Mouse (Mus musculus) liver, embryonic 13.5 days (tissue): ENCODE measurements around the gene Fbxo44. TPM values are rescaled to one million over a fixed set of nuclear protein-coding genes. Genes with fewer than 3 reads are reported as not detected.
"Not testable (repeated sequence)": the region's sequence is repeated elsewhere in the genome, so short reads cannot be mapped to it uniquely, and the experiment has no call there.

Source experiments
- ATAC-seq: fragments of 200-750 bp; cut with Nextera tagmentation; 2 replicates; pipeline ENCODE4 v1.8.0; 2017; ENCODE audit warnings: low read depth, mild to moderate bottlenecking, moderate number of reproducible peaks, moderate library complexity
- DNase-seq: peaks from one replicate; pipeline ENCODE4 v3.0.0; 2022
- H3K27ac ChIP-seq: fragments of 300-500 bp; sonication (generic); 2 replicates; pipeline ENCODE4 v1.5.1; 2015; ENCODE audit warnings: moderate library complexity, mild to moderate bottlenecking, inconsistent platforms
- H3K27me3 ChIP-seq: fragments of 300-500 bp; sonication (generic); 2 replicates; pipeline ENCODE4 v1.6.1; 2015; ENCODE audit warnings: mild to moderate bottlenecking, inconsistent platforms
- H3K36me3 ChIP-seq: fragments of 300-500 bp; sonication (generic); 2 replicates; pipeline ENCODE4 v1.6.1; 2015; ENCODE audit warnings: mild to moderate bottlenecking, inconsistent platforms
- H3K4me1 ChIP-seq: fragments of 300-500 bp; sonication (generic); replicated peaks from 2 replicates; pipeline ENCODE4 v1.6.1; 2015; ENCODE audit warnings: inconsistent platforms
- H3K4me2 ChIP-seq: fragments of 300-500 bp; sonication (generic); 2 replicates; pipeline ENCODE4 v1.6.1; 2015; ENCODE audit warnings: inconsistent platforms, mild to moderate bottlenecking, moderate library complexity
- H3K4me3 ChIP-seq: fragments of 300-500 bp; sonication (generic); replicated peaks from 2 replicates; pipeline ENCODE4 v1.5.1; 2015; ENCODE audit warnings: mild to moderate bottlenecking, inconsistent platforms
- H3K9ac ChIP-seq: fragments of 300-500 bp; sonication (generic); 2 replicates; pipeline ENCODE4 v1.6.1; 2015; ENCODE audit warnings: mild to moderate bottlenecking, inconsistent platforms
- H3K9me3 ChIP-seq: fragments of 300-500 bp; sonication (generic); replicated peaks from 2 replicates; pipeline ENCODE4 v1.6.1; 2016; ENCODE audit warnings: inconsistent platforms
- WGBS: fragments of 180-500 bp; shearing (Covaris S2); methylation state at CpG from one replicate; pipeline ENCODE4 v1.1.7; 2015; ENCODE audit not compliant: insufficient replicate concordance; 5-methylcytosine and 5-hydroxymethylcytosine counted together
- polyA plus RNA-seq: library from polyadenylated mRNA; unstranded; fragments of >200 nt; fragmentation: Nextera tagmentation; extraction: Ambion mirVana; gene quantifications from 2 replicates; pipeline ENCODE4 v1.2.1, GENCODE M21; 2015

Gene Fbxo44
- polyA plus RNA-seq, 1 experiment from 2014 or later = 1.0 TPM

DNA sequence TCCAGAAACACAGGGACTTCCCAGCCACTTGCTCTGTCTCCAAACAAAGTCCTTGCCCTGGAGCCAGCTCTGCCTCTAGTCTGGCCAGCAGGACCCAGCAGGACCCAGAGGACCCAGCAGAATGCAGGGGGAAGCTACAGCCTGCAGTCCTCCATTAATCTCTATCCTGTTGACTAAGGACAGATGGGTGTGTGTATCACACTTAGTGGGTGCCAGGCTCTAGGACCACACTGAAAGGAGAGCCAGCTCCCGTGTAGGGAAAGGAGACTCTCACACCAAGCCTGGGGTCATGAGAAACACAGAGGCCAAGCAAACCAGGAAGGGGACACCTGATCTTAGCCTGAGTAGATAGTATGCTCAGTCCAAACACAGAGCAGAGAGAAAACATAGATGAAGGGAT lies 32.0 kb downstream of the Fbxo44 start:
- Histone ChIP-seq H3K4me2 (no peak overlapping the region), H3K9ac (no peak overlapping the region), H3K27me3 (peaks cover 65% of the 10 kb centered on the region), H3K4me3 (no peak overlapping the region), H3K9me3 (no peaks in the 10 kb centered on the region), H3K4me1 (peaks cover 8% of the 10 kb centered on the region), H3K27ac (no peak overlapping the region), H3K36me3 (no peaks in the 10 kb centered on the region)
- ATAC-seq (no peak), DNase-seq (no peak)
- 35% methylated on average over 1 of the region's 1 CpGs for WGBS

DNA sequence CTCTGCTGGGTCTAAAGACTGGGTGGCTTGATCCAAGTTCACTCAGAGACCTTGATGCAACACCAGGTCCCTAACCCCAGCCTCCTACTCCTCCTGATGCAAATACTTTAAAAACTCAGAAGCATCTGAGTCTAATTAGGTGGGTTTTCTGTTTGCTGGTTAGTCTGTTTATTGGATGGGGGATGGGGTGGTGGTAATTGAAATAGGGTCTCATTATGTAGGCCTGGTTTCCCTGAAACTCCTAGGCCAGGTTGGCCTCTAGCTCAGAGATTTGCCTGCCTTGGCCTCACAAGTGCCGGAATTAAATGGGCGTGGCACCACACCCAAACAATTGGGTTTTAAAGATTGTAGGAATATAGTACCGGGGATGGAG lies 37.6 kb downstream of the Fbxo44 start:
- DNase-seq (no peak), ATAC-seq (no peak)
- no peaks in the 10 kb centered on the region for H3K4me1 ChIP-seq
- H3K9ac ChIP-seq = no peak overlapping the region
- no peak overlapping the region for H3K4me2 ChIP-seq
- H3K27me3 ChIP-seq = peaks cover 15% of the 10 kb centered on the region
- WGBS = 47% methylated on average over 3 of the region's 3 CpGs
- no peaks in the 10 kb centered on the region for H3K9me3 ChIP-seq
- no peak overlapping the region for H3K27ac ChIP-seq
- no peak overlapping the region for H3K4me3 ChIP-seq
- H3K36me3 ChIP-seq = no peaks in the 10 kb centered on the region

DNA sequence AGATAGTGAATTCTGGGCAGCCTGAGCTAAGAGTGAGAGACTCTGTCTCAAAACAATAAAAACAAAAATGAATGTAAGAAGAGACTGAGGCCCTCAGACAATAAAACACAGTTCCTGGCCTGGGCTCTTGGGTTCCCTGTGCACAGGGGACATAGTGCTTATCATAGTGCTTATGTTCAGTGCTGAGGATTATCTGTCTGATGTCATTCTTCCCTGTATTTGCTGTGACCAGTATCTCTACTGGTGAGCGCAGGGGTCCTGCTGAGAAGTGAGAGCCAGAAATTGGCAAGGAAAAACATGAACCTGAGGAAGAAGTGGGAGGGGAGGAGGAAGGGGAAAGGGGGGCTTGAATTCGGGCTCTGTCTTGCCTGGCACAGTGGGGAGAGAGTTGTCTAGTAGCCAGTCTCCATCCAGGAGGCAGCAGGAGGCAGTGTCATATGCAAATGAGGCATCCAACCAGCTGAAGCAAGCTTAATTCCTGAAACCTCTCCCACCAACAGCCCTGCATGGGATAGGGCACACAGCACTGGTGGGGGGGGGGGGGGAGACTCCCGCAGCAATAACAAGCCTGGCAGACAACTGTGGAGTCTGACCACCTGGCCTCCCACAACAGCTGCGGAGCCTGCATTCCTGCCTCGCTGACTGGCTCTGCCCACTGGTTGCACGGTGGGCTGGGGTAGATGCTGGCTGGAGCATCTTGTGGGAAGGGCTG lies 38.1 kb downstream of the Fbxo44 start:
- Histone ChIP-seq H3K4me2 (no peak overlapping the region), H3K9ac (no peak overlapping the region), H3K36me3 (no peaks in the 10 kb centered on the region), H3K4me3 (no peak overlapping the region), H3K9me3 (no peaks in the 10 kb centered on the region; the same call in 1 of the 2 replicates), H3K4me1 (no peaks in the 10 kb centered on the region), H3K27me3 (peaks cover 10% of the 10 kb centered on the region; the same call in 1 of the 2 replicates), H3K27ac (no peak overlapping the region)
- 28% methylated on average over 6 of the region's 6 CpGs for WGBS
- ATAC-seq (no peak), DNase-seq (no peak)

DNA sequence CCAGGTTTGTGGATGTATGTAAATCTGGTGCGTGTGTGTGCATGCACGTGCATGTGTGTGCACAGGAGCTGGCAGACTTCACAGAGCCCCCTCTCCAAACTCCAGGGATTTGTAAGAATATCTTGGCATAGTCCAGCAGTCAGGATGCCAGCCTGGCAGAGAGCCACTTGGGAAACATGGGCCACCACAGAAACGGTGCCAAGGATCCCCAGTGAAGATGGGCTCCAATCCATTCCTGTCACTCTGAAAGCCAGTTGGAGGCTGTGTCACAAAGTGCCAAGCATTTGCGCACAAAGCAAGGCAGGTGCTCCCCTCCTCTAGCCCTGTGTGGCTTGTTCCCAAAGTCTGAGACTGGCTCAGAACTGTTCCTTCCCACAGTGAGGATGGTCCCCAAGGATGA lies 38.9 kb downstream of the Fbxo44 start:
- Histone ChIP-seq H3K36me3 (no peaks in the 10 kb centered on the region), H3K9me3 (no peaks in the 10 kb centered on the region; the same call in 1 of the 2 replicates), H3K4me3 (no peak overlapping the region), H3K4me2 (no peak overlapping the region), H3K4me1 (no peaks in the 10 kb centered on the region), H3K27ac (no peak overlapping the region), H3K27me3 (peaks cover 9% of the 10 kb centered on the region; the same call in 1 of the 2 replicates), H3K9ac (no peak overlapping the region)
- 60% methylated on average over 4 of the region's 4 CpGs for WGBS
- DNase-seq (no peak), ATAC-seq (no peak)

DNA sequence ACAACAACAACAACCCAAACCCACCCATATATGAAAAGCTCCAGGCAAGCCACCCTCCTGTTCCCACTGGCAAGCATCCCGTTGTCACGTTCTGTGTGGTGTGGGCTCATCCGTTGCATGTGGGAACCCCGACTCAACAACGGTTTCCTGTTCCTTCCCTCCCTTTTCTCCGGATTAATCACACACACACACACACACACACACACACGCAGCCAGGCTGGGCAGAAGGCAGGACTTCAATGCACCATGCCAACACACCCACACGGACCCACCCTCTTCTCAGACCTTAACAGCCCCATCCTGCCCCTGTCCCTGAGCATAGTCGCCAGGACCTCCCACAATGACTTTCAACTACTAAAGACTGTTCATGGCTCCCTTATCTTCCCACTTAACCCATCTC lies 39.7 kb downstream of the Fbxo44 start:
- no peak overlapping the region for H3K4me3 ChIP-seq
- no peak for DNase-seq
- WGBS = 56% methylated on average over 9 of the region's 9 CpGs
- H3K9me3 ChIP-seq = no peaks in the 10 kb centered on the region; the same call in 1 of the 2 replicates
- H3K27me3 ChIP-seq = peaks cover 9% of the 10 kb centered on the region; the same call in 1 of the 2 replicates
- no peaks in the 10 kb centered on the region for H3K4me1 ChIP-seq
- no peaks in the 10 kb centered on the region for H3K36me3 ChIP-seq
- no peak overlapping the region for H3K4me2 ChIP-seq
- H3K9ac ChIP-seq = no peak overlapping the region
- ATAC-seq = no peak
- no peak overlapping the region for H3K27ac ChIP-seq

DNA sequence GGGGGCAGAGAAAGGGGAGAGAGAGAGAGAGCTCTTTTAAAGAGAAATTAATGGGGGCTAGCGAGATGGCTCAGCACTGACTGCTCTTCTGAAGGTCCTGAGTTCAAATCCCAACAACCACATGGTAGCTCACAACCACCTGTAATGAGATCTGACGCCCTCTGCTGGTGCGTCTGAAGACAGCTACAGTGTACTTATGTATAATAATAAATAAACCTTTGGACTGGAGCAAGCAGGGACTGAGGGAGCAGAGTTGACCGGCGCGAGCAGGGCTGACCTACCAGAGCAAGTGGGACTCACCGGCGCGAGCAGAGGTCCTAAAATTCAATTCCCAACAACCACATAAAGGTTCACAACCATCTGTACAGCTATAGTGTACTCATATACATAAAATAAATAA lies 40.7 kb downstream of the Fbxo44 start:
- H3K36me3 ChIP-seq, H3K9me3 ChIP-seq, H3K4me2 ChIP-seq, DNase-seq, H3K9ac ChIP-seq, H3K4me3 ChIP-seq, ATAC-seq, H3K4me1 ChIP-seq, H3K27ac ChIP-seq: not testable (repeated sequence)
- peaks cover 12% of the 10 kb centered on the region for H3K27me3 ChIP-seq
- 67% methylated on average over 9 of the region's 9 CpGs for WGBS

DNA sequence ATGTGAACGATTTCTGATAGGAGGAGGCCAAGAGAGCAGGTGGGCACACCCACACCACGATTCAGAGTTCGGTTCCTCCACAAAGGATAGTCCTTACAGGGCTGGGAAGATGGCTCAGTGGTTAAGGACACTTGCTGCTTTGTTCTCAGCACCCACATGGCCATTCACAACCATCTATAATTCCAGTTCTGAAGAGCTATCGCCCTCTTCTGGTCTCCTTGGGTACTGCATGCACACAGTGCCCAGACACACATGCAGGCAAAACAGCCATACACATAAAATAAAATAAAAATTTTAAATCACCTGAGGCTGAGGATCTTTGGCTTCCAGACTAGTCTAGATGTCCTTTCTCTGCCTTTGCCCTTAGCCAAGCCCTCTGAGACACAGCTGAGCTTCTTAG lies 42.9 kb downstream of the Fbxo44 start:
- Histone ChIP-seq H3K9ac (no peak overlapping the region), H3K9me3 (no peaks in the 10 kb centered on the region; the same call in 1 of the 2 replicates), H3K4me2 (no peak overlapping the region), H3K27me3 (peaks cover 11% of the 10 kb centered on the region), H3K27ac (no peak overlapping the region), H3K36me3 (no peaks in the 10 kb centered on the region), H3K4me1 (peaks cover 7% of the 10 kb centered on the region; the same call in 1 of the 2 replicates), H3K4me3 (no peak overlapping the region)
- 70% methylated on average over 4 of the region's 4 CpGs for WGBS
- no peak for ATAC-seq
- no peak for DNase-seq

DNA sequence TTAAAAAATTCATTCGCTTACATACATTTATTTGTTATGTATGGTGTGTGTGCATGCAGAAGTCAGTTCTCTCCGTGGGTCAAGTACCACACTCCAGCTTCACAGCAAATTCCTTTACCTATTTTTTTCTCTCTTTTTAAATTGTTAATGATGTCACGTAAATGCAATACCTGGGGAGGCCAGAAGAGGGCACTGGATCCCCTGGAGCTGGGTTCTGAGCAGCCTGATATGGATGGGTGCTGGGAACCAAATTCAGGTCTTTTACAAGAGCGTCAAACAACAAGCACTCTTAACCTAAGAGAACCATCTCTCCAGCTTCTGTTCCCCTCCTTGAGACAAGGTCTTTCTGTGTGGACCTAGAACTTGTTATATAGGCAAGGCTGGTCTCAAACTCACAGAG lies 43.6 kb downstream of the Fbxo44 start:
- 70% methylated on average over 4 of the region's 4 CpGs for WGBS
- H3K9ac ChIP-seq = no peak overlapping the region
- H3K27ac ChIP-seq = no peak overlapping the region
- no peaks in the 10 kb centered on the region for H3K36me3 ChIP-seq
- H3K9me3 ChIP-seq = no peaks in the 10 kb centered on the region; the same call in 1 of the 2 replicates
- H3K4me2 ChIP-seq = no peak overlapping the region
- ATAC-seq = no peak
- H3K4me3 ChIP-seq = no peak overlapping the region
- H3K27me3 ChIP-seq = peaks cover 11% of the 10 kb centered on the region
- H3K4me1 ChIP-seq = peaks cover 7% of the 10 kb centered on the region; the same call in 1 of the 2 replicates
- no peak for DNase-seq

DNA sequence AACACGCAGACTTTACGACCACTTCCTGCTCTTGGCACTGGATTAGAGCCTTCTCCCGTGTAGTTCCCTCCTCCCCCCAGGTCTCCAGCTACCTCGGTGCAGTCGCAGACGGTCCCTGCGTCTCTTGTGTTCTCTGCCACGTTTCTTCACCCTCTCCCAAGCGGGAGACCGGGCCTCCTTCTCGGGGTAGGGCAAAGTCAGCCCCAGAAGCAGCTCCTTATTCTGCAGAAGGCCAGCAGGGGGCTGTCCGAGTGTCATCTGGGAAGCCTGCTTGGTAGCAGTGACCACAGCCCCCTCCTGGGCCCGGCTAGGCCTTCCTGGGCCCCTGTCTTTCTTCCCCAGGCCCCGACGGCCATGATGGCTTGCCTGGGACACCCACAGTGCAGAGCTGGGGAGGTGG lies 44.8 kb downstream of the Fbxo44 start:
- no peak for ATAC-seq
- H3K9ac ChIP-seq = no peak overlapping the region
- WGBS = 4% methylated on average over 15 of the region's 15 CpGs

DNA sequence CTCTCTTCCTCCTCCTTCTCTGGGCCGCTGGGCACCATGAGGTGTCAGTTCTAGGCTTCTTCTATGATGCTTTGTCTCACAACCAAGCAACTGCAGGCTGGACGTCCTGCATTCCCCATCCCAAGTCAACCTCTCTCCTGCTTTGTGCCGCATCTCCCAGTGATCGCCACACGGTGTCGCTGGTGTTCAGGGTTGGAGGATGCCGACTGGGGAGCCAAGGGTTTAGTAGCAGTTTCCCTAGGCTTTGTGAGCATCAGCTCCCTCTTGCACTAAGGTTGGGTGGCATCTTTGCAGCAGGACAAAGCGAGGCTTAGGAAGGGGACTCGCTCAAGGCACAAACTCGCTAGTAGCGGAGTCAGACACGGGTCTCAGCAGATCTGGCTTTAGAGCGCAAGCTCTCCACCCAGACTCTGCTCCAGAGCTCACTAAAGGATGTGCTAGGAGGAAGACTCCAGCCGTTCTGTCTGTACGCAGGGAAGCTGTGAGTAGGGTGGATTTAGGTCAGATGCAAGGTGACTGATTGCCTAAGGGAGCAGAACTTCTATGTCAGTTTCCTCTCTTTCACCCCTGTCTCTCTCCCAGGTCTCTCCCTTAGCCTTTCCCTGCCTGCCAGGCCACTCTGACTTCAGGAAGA lies 45.4 kb downstream of the Fbxo44 start:
- ATAC-seq = peak; percentile 55
- Histone ChIP-seq H3K4me1 (peaks cover 7% of the 10 kb centered on the region; the same call in 1 of the 2 replicates), H3K9me3 (no peaks in the 10 kb centered on the region; the same call in 1 of the 2 replicates), H3K27ac (no peak overlapping the region), H3K4me3 (no peak overlapping the region), H3K27me3 (peaks cover 5% of the 10 kb centered on the region; the same call in 1 of the 2 replicates), H3K9ac (no peak overlapping the region), H3K4me2 (no peak overlapping the region), H3K36me3 (no peaks in the 10 kb centered on the region)
- 7% methylated on average over 15 of the region's 15 CpGs for WGBS
- DNase-seq = peak; percentile 63

More for the DNA sequence above, 44.8 kb downstream of the Fbxo44 start:
- DNase-seq = no peak
- no peak overlapping the region for H3K4me2 ChIP-seq
- no peaks in the 10 kb centered on the region; the same call in 1 of the 2 replicates for H3K9me3 ChIP-seq
- peaks cover 5% of the 10 kb centered on the region; the same call in 1 of the 2 replicates for H3K27me3 ChIP-seq
- H3K36me3 ChIP-seq = no peaks in the 10 kb centered on the region
- no peak overlapping the region for H3K27ac ChIP-seq
- no peak overlapping the region for H3K4me3 ChIP-seq
- H3K4me1 ChIP-seq = peaks cover 7% of the 10 kb centered on the region; the same call in 1 of the 2 replicates

DNA sequence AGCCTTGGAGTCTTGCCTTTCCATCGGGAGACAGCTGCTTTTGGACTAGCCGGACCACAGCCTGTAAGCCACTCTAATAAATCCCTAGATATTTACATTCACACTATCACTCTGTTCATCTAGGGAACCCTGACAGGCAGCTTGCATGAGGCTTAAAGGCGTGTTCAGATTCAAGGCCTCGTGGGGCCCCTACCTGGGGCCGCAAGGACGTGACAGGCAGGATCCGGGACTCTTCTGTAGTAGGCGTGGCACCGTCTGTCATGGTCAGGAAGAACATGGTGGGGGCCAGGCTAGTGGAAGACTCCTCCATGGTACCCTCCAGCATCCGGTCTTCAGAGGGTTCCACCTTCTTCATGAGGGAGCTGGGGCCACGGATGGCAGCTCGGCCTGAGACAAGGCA lies 47.8 kb downstream of the Fbxo44 start:
- no peaks in the 10 kb centered on the region for H3K36me3 ChIP-seq
- no peak for ATAC-seq
- no peaks in the 10 kb centered on the region; the same call in 1 of the 2 replicates for H3K9me3 ChIP-seq
- H3K9ac ChIP-seq = no peak overlapping the region
- H3K4me1 ChIP-seq = peaks cover 7% of the 10 kb centered on the region
- WGBS = 54% methylated on average over 12 of the region's 12 CpGs
- peaks cover 13% of the 10 kb centered on the region for H3K27me3 ChIP-seq
- H3K27ac ChIP-seq = no peak overlapping the region
- no peak overlapping the region for H3K4me3 ChIP-seq
- DNase-seq = no peak
- H3K4me2 ChIP-seq = no peak overlapping the region
